Mouse (Mus musculus) heart, embryonic 13.5 days (tissue): ENCODE results near the gene Wdr18. TPM values are rescaled to one million over a fixed set of nuclear protein-coding genes. Genes with fewer than 3 reads are reported as not detected.
A peak's percentile ranks its signal among the peaks of the same experiment; 100 is the strongest.
"Not testable (repeated sequence)": the region's sequence is repeated elsewhere in the genome, so short reads cannot be mapped to it uniquely, and the experiment has no call there.

ENCODE experiments used
- ATAC-seq: fragments of 200-750 bp; cut with Nextera tagmentation; 2 replicates; pipeline ENCODE4 v1.8.0; 2017; ENCODE audit warnings: moderate TSS enrichment; ENCODE audit not compliant: insufficient number of reproducible peaks, low FRiP score, low TSS enrichment; ENCODE audit errors: extremely low read depth
- H3K27ac ChIP-seq: fragments of 300-500 bp; sonication (generic); replicated peaks from 2 replicates; pipeline ENCODE4 v1.5.1; 2015; ENCODE audit warnings: moderate library complexity, mild to moderate bottlenecking, inconsistent platforms
- H3K27me3 ChIP-seq: fragments of 300-500 bp; sonication (generic); replicated peaks from 2 replicates; pipeline ENCODE4 v1.6.1; 2015; ENCODE audit warnings: mild to moderate bottlenecking, inconsistent platforms
- H3K36me3 ChIP-seq: fragments of 300-500 bp; sonication (generic); 2 replicates; pipeline ENCODE4 v1.6.1; 2015; ENCODE audit warnings: mild to moderate bottlenecking, inconsistent platforms
- H3K4me1 ChIP-seq: fragments of 300-500 bp; sonication (generic); 2 replicates; pipeline ENCODE4 v1.6.1; 2015; ENCODE audit warnings: inconsistent platforms
- H3K4me2 ChIP-seq: fragments of 300-500 bp; sonication (generic); 2 replicates; pipeline ENCODE4 v1.6.1; 2015; ENCODE audit warnings: inconsistent platforms, mild to moderate bottlenecking, moderate library complexity
- H3K4me3 ChIP-seq: fragments of 300-500 bp; sonication (generic); 2 replicates; pipeline ENCODE4 v1.5.1; 2015; ENCODE audit warnings: moderate library complexity, mild to moderate bottlenecking, inconsistent platforms
- H3K9ac ChIP-seq: fragments of 300-500 bp; sonication (generic); 2 replicates; pipeline ENCODE4 v1.6.1; 2015; ENCODE audit warnings: inconsistent platforms, mild to moderate bottlenecking, moderate library complexity
- H3K9me3 ChIP-seq: fragments of 300-500 bp; sonication (generic); 2 replicates; pipeline ENCODE4 v1.6.1; 2016; ENCODE audit warnings: inconsistent platforms
- WGBS: fragments of 180-500 bp; shearing (Covaris S2); methylation state at CpG from one replicate; pipeline ENCODE4 v1.1.7; 2015; ENCODE audit warnings: mixed read lengths; 5-methylcytosine and 5-hydroxymethylcytosine counted together
- polyA plus RNA-seq: library from polyadenylated mRNA; unstranded; fragments of >200 nt; fragmentation: Nextera tagmentation; extraction: Ambion mirVana; gene quantifications from 2 replicates; pipeline ENCODE4 v1.2.1, GENCODE M21; 2015

The Wdr18 gene
- polyA plus RNA-seq, 1 experiment from 2014 or later = 72.4 TPM

DNA sequence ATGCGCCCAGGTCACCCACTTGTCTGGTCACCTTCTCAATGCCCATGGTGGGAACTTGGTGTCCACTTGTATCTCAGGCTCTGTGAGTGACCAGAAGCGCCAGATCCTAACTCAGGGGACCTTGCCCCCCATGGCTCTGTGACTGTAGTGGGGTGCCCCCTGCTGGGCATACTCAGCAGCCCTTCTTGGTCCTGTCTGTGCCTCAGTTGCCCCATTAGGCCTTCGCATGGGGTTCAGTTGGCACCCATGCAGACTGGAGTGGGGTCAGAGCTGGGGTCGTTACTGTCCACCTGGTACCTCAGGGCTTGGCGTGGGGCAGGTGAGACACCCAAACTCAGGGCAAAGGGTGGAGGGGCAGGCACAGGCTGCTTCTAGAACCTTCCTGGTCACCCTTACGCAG lies 6.0 kb upstream of the Wdr18 start:
- Histone ChIP-seq H3K4me3 (no peak overlapping the region), H3K4me2 (no peak overlapping the region; the same call in 1 of the 2 replicates), H3K36me3 (peaks cover 43% of the 10 kb centered on the region), H3K9ac (no peak overlapping the region), H3K27me3 (no peaks in the 10 kb centered on the region), H3K9me3 (no peaks in the 10 kb centered on the region), H3K27ac (no peak overlapping the region), H3K4me1 (peaks cover 10% of the 10 kb centered on the region; the same call in 1 of the 2 replicates)
- WGBS = 80% methylated on average over 6 of the region's 6 CpGs
- no peak for ATAC-seq

DNA sequence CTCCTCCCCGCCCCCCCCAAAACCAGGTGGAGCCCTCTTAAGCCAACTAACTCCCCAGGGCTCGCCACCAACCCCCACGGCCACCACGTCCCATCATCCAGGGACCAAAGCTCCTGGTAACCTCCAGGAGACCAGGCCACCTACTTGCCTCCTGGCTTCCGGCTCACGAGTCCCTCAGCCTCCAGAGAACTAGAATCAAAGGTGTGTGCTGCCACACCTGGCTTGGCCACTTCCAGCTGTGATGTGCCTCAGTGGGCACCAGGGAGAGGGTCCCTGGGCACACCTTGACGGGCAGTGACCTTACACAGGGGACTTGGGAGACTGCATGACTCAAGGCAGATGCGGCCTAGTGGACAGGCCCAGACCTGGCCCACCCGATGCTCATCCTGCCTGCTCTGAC lies 4.3 kb upstream of the Wdr18 start:
- ATAC-seq = no peak
- peaks cover 26% of the 10 kb centered on the region for H3K36me3 ChIP-seq
- H3K9ac ChIP-seq = 0 out of 2 replicates have a peak overlapping the region, but pooled peaks have one; percentile 44
- no peak overlapping the region for H3K4me3 ChIP-seq
- H3K9me3 ChIP-seq = no peaks in the 10 kb centered on the region
- WGBS = 69% methylated on average over 9 of the region's 9 CpGs
- H3K4me2 ChIP-seq = peak overlapping the region; percentile 27; the same call in 1 of the 2 replicates
- no peak overlapping the region for H3K27ac ChIP-seq
- H3K4me1 ChIP-seq = peaks cover 13% of the 10 kb centered on the region
- no peaks in the 10 kb centered on the region for H3K27me3 ChIP-seq

DNA sequence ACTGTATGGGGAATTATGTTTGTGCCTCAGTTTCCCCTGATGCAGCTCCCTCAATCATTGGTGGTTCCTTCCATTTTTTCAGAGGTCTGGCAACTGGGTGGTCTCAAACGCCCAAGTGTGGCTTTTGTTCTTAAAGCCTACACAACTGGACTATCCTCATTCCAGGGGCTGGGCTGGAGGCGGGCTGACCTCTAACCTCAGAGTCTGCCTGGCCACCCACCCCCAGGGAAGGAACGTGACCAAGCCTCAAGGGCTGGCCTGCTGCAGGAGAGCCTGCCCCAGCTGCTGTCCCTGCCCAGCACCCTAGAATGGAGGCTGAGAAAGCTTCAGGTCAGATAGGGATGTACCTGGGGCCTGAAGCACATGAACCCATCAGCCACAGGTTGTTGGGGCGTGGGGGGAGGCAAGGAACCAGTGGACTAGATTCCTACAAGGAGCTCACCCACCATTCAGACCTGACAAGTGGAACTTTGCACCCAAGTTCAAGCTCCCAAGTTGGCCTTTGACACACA lies 3.3 kb upstream of the Wdr18 start:
- no peak for ATAC-seq
- H3K9me3 ChIP-seq = no peaks in the 10 kb centered on the region

DNA sequence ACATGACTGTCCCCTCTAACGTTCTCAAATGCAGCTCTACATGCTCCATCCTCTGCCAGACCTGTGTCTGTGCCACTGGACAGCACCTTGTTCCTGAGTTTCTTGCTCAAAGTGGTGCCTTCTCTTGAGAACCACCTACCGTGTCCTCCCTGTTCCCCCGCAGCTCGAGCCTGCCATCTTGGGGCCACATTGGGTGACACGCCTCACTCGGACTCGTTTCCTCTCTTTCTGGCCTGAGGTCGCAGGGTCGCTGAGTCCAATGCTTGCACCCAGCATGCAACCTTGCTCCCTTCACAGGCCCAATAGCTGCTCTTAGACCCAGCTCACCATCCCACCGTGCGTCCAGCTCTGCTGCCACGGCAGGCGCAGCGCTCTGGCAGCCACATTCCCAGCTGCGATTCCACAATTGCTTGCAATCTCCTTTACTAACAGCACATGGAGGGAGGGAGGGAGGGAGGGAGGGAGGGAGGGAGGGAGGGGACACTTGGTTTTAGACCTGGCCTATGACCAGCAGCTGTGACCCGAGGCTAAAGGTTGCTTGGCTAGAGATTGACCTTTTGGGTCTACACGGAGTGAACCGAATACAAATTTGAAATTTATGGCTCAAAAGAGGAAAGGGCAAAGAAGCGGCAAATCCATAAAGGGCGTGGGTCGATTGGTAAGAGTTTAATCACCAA lies 1.7 kb upstream of the Wdr18 start:
- Histone ChIP-seq H3K4me2 (peak overlapping the region; percentile 58), H3K27me3 (no peaks in the 10 kb centered on the region), H3K4me1 (peaks cover 21% of the 10 kb centered on the region), H3K4me3 (peak overlapping the region; percentile 32), H3K36me3 (peaks cover 24% of the 10 kb centered on the region), H3K9me3 (no peaks in the 10 kb centered on the region), H3K27ac (peak overlapping the region; percentile 63), H3K9ac (peak overlapping the region; percentile 67)
- no peak for ATAC-seq
- WGBS = 17% methylated on average over 21 of the region's 21 CpGs

More for the DNA sequence above, 3.3 kb upstream of the Wdr18 start:
- H3K27me3 ChIP-seq = no peaks in the 10 kb centered on the region
- H3K36me3 ChIP-seq = peaks cover 22% of the 10 kb centered on the region
- 0 out of 2 replicates have a peak overlapping the region, but pooled peaks have one; percentile 44 for H3K9ac ChIP-seq
- H3K4me2 ChIP-seq = peak overlapping the region; percentile 27; the same call in 1 of the 2 replicates
- peak overlapping the region; percentile 10; the same call in 1 of the 2 replicates for H3K4me3 ChIP-seq
- no peak overlapping the region for H3K27ac ChIP-seq
- WGBS = 29% methylated on average over 4 of the region's 4 CpGs
- peaks cover 21% of the 10 kb centered on the region for H3K4me1 ChIP-seq

DNA sequence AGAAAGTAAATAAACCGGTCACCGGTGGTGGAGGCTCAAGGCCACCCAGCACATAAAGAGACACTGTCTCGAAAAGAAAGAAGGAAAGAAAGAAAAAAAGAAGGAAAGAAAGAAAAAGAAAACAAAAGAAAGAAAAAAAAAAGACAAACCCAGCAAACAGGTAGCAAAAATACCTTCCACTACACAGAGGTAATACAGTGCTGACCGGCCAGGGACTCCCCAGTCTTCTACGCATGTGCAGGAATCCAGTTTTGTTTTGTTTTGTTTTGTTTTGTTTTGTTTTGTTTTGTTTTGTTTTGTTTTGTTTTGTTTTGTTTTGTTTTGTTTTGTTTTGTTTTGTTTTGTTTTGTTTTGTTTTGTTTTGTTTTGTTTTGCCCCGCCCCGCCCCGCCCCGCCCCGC lies 540 bp upstream of the Wdr18 start:
- Histone ChIP-seq H3K4me2 (peak overlapping the region; percentile 45), H3K4me3 (peak overlapping the region; percentile 91), H3K4me1 (peaks cover 17% of the 10 kb centered on the region), H3K36me3 (peaks cover 33% of the 10 kb centered on the region), H3K27ac (0 out of 2 replicates have a peak overlapping the region, but pooled peaks have one; percentile 39)
- WGBS = 38% methylated on average over 9 of the region's 10 CpGs
- H3K9me3 ChIP-seq, H3K27me3 ChIP-seq, H3K9ac ChIP-seq, ATAC-seq: not testable (repeated sequence)

DNA sequence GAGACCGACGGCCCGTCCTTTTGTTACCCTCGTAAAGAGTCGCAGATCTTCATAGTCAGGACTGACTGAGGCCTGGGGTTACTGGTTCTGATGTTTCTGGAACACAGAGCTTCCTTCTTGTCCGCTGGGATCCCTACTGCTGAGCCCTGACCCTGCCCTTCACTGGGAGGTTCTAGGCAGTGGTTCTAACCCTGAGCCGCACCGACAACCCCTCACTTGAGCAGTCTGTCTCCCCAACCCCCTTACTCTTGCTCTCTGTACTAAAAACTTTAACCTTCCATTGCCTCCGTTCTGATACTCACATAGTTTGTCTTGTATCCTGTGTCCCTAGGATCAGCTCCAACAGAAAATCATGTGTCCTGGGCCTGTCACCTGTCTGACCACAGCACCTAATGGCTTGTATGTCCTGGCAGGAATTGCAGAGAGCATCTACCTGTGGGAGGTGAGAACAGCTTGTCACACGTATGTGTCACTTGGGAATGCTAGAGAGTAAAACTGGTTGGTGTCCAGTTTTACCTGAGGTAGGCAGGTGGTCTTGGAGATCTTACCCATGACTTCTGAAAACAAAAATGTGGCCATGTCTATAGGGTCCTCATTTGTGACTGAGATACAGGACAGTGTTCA lies 831 bp downstream of the Wdr18 start:
- Histone ChIP-seq H3K9me3 (no peaks in the 10 kb centered on the region), H3K27me3 (no peaks in the 10 kb centered on the region), H3K36me3 (peaks cover 47% of the 10 kb centered on the region), H3K4me2 (peak overlapping the region; percentile 76), H3K27ac (peak overlapping the region; percentile 77; the same call in 1 of the 2 replicates), H3K4me3 (peak overlapping the region; percentile 91), H3K9ac (peak overlapping the region; percentile 92), H3K4me1 (peaks cover 17% of the 10 kb centered on the region)
- no peak for ATAC-seq
- 13% methylated on average over 10 of the region's 10 CpGs for WGBS

DNA sequence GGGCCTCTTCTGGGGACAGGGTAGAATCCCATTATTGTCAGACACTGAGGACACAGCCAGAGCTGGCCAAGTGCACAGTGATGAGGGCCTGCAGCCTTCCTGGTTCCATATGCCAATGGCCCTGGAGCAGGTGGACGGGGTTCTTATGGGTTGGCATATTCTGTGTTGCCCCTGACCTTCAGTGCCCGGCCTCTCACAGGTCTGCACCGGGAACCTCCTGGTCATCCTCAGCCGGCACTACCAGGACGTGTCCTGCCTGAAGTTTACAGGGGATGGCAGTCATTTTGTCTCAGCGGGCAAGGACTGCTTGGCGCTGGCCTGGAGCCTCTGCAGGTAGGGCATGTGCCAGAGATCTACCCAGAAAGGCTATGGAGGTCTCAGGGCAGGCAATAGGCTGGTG lies 4.8 kb downstream of the Wdr18 start:
- Histone ChIP-seq H3K9me3 (no peaks in the 10 kb centered on the region), H3K4me2 (no peak overlapping the region), H3K4me3 (no peak overlapping the region), H3K36me3 (peaks cover 72% of the 10 kb centered on the region), H3K4me1 (peaks cover 11% of the 10 kb centered on the region), H3K27me3 (peaks cover 14% of the 10 kb centered on the region), H3K9ac (no peak overlapping the region), H3K27ac (no peak overlapping the region)
- 92% methylated on average over 7 of the region's 7 CpGs for WGBS
- no peak for ATAC-seq

DNA sequence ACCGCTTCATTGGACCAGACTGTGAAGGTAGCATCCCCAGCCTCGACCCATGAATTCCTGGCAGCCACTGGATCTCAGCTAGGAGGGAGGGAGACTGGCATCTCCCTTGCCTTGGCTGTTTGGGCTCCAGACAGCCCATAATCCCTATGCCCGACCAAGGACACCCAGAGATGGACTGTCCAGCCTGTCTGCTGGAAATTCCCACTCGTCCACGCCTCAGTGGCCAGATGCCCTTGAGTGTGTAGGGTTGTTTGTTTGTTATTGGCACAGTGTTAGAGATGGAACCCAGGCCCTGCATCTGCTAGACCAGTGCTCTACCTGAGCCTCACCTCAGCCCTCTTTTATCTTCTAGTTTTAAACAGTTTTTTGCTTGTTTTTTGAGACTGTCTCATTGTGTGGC lies 5.4 kb downstream of the Wdr18 start:
- peaks cover 72% of the 10 kb centered on the region for H3K36me3 ChIP-seq
- no peaks in the 10 kb centered on the region for H3K9me3 ChIP-seq
- H3K27me3 ChIP-seq = peaks cover 20% of the 10 kb centered on the region
- H3K4me1 ChIP-seq = peaks cover 11% of the 10 kb centered on the region
- H3K9ac ChIP-seq = no peak overlapping the region
- ATAC-seq = no peak
- 84% methylated on average over 5 of the region's 5 CpGs for WGBS
- no peak overlapping the region for H3K4me3 ChIP-seq
- H3K27ac ChIP-seq = no peak overlapping the region
- H3K4me2 ChIP-seq = no peak overlapping the region

DNA sequence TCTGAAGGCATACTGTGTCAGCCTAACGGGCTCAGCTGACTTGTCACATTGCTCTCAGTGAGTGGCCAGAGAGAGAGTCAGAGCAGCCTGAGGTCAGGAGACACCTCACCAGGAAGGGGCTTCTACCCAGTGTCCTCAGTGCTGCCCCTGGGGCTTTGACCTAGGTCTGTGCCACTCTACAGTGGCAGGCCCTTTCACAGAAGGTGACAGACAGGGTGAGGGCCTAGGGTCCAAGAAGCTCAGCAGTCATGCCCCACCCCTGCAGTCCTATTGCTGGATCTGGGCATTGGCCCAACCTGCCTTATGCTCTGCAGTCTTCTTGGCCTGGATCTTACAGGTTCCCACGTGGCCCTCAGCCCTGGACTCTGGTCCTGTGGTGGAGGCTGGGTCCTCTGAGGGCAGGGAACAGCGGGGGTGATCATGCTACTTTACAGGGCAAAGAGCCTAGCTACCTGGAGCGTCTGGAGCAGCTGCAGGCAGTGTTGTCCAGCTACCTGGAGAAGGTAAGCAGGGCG lies 7.0 kb downstream of the Wdr18 start:
- Histone ChIP-seq H3K36me3 (peaks cover 64% of the 10 kb centered on the region), H3K4me2 (no peak overlapping the region), H3K27ac (no peak overlapping the region), H3K9ac (no peak overlapping the region), H3K27me3 (peaks cover 36% of the 10 kb centered on the region), H3K4me1 (peaks cover 10% of the 10 kb centered on the region), H3K4me3 (no peak overlapping the region), H3K9me3 (no peaks in the 10 kb centered on the region)
- 90% methylated on average over 5 of the region's 5 CpGs for WGBS
- ATAC-seq = no peak

DNA sequence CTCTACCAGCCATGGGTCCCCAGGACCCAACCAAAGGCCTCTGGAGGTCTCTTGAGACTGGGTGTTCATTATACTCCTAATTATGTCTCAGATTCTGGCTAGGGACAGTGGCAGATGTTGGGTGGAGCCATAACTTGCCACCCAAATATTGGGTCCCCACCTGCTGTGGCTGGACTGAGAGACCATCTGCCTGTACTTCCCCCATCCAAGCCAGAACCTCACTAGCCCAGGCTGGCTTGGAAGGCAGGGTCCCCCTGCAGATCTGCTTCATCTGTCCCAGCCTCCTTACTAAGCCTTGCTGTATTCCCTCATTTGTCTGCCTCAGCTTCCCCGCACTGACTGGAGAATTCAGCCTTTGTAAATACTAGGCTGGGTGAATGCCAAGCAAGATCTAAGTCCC lies 8.2 kb downstream of the Wdr18 start:
- H3K27me3 ChIP-seq = peaks cover 48% of the 10 kb centered on the region
- 88% methylated on average over 1 of the region's 1 CpGs for WGBS
- H3K4me3 ChIP-seq = no peak overlapping the region
- H3K27ac ChIP-seq = no peak overlapping the region
- peaks cover 15% of the 10 kb centered on the region for H3K4me1 ChIP-seq
- H3K36me3 ChIP-seq = peaks cover 51% of the 10 kb centered on the region
- H3K9ac ChIP-seq = no peak overlapping the region
- no peak overlapping the region for H3K4me2 ChIP-seq
- no peaks in the 10 kb centered on the region for H3K9me3 ChIP-seq
- ATAC-seq = no peak

DNA sequence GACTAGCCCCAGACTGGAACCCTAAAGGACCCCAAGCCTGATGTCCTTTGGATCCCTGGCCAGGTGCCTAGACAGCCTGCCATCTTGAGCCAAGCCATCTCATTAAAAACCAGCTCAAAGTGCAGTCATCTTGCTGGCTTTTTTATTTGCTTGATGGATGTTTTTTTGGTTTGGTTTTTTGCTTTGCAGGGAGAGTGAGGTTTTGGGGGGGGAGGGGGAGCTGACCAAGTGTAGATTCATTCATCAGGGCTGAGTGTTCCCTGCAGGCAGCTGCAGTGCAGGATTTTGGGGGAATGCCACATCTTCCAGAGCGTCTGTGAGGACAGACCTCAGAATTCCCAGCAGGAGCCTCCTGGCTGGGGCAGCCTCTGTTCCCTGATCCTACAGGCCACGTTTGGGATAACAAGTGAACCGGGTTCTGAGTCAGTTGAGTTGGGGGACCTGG lies 9.2 kb downstream of the Wdr18 start:
- H3K4me2 ChIP-seq = no peak overlapping the region
- H3K36me3 ChIP-seq = peaks cover 43% of the 10 kb centered on the region
- ATAC-seq = no peak
- no peak overlapping the region for H3K4me3 ChIP-seq
- 18% methylated on average over 3 of the region's 3 CpGs for WGBS
- peaks cover 15% of the 10 kb centered on the region for H3K4me1 ChIP-seq
- peaks cover 54% of the 10 kb centered on the region for H3K27me3 ChIP-seq
- no peaks in the 10 kb centered on the region for H3K9me3 ChIP-seq
- no peak overlapping the region for H3K27ac ChIP-seq
- H3K9ac ChIP-seq = no peak overlapping the region
